Mouse (Mus musculus): ENCODE measurements around the gene Tnfaip8l3.
"Not testable (repeated sequence)": the region's sequence is repeated elsewhere in the genome, so short reads cannot be mapped to it uniquely, and the experiment has no call there.

Tnfaip8l3 gene

DNA sequence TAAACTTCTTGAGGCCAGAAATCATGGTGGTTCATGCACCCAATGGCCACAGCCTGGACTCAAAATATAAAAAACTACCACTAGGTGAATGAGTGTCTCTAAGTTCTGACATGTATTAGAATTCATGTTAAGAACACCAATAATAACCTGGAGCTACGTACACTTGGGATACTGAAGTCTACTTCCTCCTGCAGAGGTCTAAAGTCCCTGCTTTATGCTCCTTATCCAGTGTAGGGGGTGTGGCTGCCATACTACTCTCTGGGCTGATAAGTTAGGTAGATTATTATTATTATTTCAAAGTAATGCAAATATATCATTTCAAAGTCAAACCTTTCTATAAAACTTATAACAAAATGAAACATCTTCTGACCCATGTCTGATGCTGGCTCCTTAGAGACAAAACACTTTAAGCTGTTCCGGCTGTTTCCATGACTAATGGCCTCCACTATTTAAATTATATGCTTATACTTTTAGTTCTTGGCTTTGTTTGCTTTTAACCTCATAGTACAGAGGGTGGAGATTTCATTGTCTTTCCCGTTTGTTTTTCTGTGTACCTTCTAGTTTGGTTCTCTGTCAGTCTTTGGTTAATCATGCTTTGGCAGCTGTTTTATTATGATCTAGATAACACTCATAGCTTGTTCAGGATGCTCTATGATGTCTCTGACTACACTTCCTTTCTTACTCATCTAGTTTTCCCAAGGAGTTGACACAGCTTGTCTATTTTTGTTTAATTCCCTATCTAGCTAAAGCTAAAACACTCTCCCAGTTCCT is 16.7 kb downstream of the Tnfaip8l3 start:
- no peaks in the 10 kb centered on the region for H3K36me3 ChIP-seq (ENCODE audit: control insufficient read depth, insufficient read depth, low read length, poor library complexity, severe bottlenecking)
- no peaks in the 10 kb centered on the region for H3K27me3 ChIP-seq (ENCODE audit: control insufficient read depth, insufficient read depth, low read length, poor library complexity, severe bottlenecking)
- DNase-seq (ENCODE audit: low read depth, low spot score), result no peak

DNA sequence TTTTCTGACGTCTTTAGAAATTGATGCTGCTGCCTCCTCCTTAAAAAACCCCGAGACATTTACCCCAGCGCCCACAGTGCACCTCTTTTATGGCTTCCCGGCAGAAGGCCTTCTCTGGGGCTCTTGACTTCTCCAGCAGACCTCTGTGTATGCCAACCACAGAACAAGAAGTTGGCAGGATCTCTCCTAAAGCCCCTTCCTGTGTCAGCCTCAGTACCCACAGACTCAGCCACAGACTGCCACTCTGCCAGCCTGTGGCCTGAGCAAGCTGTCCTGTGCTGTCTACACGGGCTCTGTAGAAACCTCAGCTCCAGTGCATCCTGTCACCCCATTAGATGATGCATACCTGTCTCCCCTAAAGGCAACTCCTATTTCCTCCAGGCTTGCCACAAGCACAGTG is 19.2 kb downstream of the Tnfaip8l3 start:
- Histone ChIP-seq H3K27me3 (ENCODE audit: control insufficient read depth, insufficient read depth, low read length, poor library complexity, severe bottlenecking) (no peaks in the 10 kb centered on the region), H3K36me3 (ENCODE audit: control insufficient read depth, insufficient read depth, low read length, poor library complexity, severe bottlenecking) (no peaks in the 10 kb centered on the region)
- no peak for DNase-seq (ENCODE audit: low read depth, low spot score)

DNA sequence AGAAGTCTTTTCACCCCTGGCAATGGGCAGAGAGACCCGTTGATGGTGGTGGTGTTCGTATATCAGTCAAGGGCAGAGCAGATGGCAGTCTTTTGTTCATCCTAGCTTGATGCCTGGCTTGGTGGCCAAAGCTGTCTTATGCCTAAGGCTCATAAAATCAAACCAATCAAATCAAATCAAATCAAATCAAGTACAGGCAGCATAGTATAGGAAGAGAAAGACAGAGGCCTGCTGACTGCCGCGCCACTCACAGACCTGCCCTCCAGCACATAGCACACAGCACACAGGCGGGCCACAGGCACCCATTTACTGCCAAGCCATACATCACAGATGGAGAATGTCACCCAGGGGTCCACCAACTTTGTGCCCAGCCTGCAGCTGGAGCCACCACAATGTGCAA is 25.1 kb downstream of the Tnfaip8l3 start:
- no peak for DNase-seq (ENCODE audit: low read depth, low spot score)
- no peaks in the 10 kb centered on the region for H3K27me3 ChIP-seq (ENCODE audit: control insufficient read depth, insufficient read depth, low read length, poor library complexity, severe bottlenecking)
- no peaks in the 10 kb centered on the region for H3K36me3 ChIP-seq (ENCODE audit: control insufficient read depth, insufficient read depth, low read length, poor library complexity, severe bottlenecking)

DNA sequence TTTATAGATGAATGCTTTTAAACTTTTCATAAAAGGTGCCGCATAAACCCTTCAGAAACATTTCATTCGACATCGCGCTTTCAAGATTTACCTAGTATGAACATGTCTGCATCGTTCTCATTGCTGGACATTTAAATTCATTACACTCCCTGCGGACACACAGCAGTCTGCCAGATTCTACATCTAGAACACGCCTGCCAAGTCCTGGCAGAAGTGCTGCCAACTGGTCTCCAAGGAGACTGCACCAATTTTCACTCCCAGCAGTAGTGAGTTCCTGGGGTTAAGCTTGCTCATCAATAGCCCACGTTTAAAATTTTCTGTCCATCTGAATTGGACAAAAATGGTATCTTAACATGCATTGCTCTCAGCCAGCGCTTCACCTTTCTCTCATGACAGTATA is 30.5 kb downstream of the Tnfaip8l3 start:
- no peaks in the 10 kb centered on the region for H3K36me3 ChIP-seq (ENCODE audit: control insufficient read depth, insufficient read depth, low read length, poor library complexity, severe bottlenecking)
- H3K27me3 ChIP-seq (ENCODE audit: control insufficient read depth, insufficient read depth, low read length, poor library complexity, severe bottlenecking), result no peaks in the 10 kb centered on the region
- DNase-seq (ENCODE audit: low read depth, low spot score), result no peak

DNA sequence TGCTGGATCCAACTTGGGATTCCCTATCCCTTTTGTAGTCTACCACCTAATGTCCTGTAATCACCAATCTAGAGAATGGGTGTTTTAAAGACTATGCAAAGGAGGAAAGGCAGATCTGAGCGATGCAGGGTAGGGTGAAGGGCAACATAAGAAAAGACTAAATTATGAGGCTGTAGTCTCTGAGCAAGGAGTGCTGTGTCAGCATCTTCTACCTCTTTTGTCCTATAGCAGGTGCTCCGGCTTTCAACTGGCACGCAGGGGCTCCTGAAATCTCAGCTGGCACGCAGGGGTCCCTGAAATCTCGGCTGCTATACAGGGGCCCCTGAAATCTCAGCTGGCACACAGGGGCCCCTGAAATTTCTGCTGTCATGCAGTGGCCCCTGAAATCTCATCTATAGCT is 33.5 kb downstream of the Tnfaip8l3 start:
- Histone ChIP-seq H3K27me3 (ENCODE audit: control insufficient read depth, insufficient read depth, low read length, poor library complexity, severe bottlenecking) (no peaks in the 10 kb centered on the region), H3K36me3 (ENCODE audit: control insufficient read depth, insufficient read depth, low read length, poor library complexity, severe bottlenecking) (no peaks in the 10 kb centered on the region)
- no peak for DNase-seq (ENCODE audit: low read depth, low spot score)

DNA sequence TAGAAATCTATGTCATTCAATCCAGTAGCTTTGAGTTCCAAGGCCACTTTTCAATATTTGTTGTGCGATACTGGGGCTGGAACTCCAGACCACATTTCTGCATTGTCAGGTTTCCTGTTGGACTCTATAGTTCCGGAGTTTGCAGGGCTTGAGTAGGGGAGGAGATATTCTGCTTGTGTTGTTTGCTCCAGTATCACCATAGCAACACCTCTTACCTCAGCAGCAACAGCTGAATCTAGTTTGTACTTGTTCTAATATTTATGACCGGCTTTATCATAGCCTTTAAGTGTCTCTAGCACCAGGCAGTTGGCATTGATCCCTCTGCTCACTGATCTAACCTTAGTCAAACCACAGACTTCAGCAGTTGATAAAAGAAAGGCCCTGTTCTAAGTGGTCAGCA is 45.4 kb downstream of the Tnfaip8l3 start:
- DNase-seq (ENCODE audit: low read depth, low spot score), result no peak
- Histone ChIP-seq H3K36me3 (ENCODE audit: control insufficient read depth, insufficient read depth, low read length, poor library complexity, severe bottlenecking) (no peaks in the 10 kb centered on the region), H3K27me3 (ENCODE audit: control insufficient read depth, insufficient read depth, low read length, poor library complexity, severe bottlenecking) (no peaks in the 10 kb centered on the region)

DNA sequence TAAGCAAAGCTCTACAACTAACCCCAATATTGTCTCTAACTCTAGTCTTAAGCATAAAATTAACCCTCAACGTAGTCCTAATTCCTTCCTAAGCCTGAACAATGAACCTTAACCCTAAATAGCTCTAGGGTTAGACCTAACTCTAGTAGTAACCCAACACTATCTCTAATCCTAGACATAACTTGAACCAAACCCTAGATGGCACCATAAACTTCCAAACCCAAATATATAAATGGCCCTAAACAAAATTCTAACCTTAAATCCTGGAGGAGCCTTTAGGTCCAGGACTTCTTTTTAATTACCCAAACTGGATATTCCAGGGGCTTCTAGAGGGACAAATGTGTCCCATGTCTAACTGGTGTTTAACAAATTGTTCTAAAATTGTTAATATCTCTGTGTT is 73.7 kb downstream of the Tnfaip8l3 start:
- Histone ChIP-seq H3K36me3 (ENCODE audit: control insufficient read depth, insufficient read depth, low read length, poor library complexity, severe bottlenecking) (no peaks in the 10 kb centered on the region), H3K27me3 (ENCODE audit: control insufficient read depth, insufficient read depth, low read length, poor library complexity, severe bottlenecking) (no peaks in the 10 kb centered on the region)
- DNase-seq (ENCODE audit: low read depth, low spot score), result no peak

DNA sequence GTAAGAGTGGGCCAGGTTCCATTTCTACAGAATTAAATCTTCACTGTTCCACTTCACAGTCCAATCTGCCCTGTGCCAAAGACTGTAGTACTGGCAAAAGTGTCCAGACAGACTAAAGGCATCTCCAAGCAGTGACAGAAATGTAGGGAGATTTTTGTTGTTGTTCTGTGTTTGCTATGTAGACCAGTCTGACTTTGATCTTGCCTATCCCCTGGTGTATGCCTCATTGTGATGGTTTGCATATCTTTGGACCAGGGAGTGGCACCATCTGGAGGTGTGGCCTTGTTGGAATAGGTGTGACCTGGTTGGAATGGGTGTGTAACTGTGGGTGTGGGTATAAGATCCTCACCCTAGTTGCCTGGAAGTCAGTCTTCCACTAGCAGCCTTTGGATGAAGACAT is 75.6 kb downstream of the Tnfaip8l3 start:
- H3K27me3 ChIP-seq (ENCODE audit: control insufficient read depth, insufficient read depth, low read length, poor library complexity, severe bottlenecking); H3K36me3 ChIP-seq (ENCODE audit: control insufficient read depth, insufficient read depth, low read length, poor library complexity, severe bottlenecking); DNase-seq (ENCODE audit: low read depth, low spot score): not testable (repeated sequence)

DNA sequence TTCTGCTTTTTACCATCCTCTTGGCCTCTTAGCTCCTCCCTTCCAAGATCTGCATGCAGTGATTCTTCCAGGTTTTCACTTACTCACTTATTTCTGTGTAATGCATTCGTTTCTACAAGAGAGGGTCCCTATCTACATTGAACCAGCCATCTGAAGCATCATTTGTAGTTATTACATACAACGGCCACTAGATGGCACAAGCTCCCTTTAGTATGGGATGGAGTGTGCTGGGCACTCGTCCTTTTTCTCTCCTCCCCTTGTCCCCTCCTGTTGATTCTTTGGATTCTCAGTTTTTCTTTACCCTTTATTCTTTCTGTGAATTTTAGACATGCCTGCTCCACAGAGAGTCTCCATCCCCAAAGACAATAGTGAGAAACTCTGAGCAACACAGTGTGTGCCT is 77.3 kb downstream of the Tnfaip8l3 start:
- Histone ChIP-seq H3K27me3 (ENCODE audit: control insufficient read depth, insufficient read depth, low read length, poor library complexity, severe bottlenecking) (no peaks in the 10 kb centered on the region), H3K36me3 (ENCODE audit: control insufficient read depth, insufficient read depth, low read length, poor library complexity, severe bottlenecking) (no peaks in the 10 kb centered on the region)
- DNase-seq (ENCODE audit: low read depth, low spot score), result peak; percentile 47

DNA sequence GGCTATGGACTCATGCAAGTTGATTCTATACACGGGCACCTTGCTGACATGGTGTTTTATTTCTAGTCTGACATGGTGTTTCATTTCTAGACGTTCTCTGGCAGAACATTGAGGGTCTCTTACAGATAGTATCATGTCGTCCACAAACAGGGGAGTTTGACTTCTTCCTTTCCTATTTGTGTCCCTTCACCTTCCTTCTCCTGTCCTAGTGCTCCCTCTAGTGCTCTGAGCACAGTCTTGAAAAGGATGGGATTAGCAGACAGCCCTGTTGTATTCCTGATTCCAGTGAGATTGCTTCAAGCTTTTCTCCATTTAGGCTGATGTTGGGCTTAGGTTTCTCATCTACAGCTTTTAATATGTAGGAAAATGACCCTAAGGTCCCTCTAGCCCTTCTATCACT is 81.2 kb downstream of the Tnfaip8l3 start:
- Histone ChIP-seq H3K36me3 (ENCODE audit: control insufficient read depth, insufficient read depth, low read length, poor library complexity, severe bottlenecking) (no peaks in the 10 kb centered on the region), H3K27me3 (ENCODE audit: control insufficient read depth, insufficient read depth, low read length, poor library complexity, severe bottlenecking) (no peaks in the 10 kb centered on the region)
- DNase-seq (ENCODE audit: low read depth, low spot score), result no peak

DNA sequence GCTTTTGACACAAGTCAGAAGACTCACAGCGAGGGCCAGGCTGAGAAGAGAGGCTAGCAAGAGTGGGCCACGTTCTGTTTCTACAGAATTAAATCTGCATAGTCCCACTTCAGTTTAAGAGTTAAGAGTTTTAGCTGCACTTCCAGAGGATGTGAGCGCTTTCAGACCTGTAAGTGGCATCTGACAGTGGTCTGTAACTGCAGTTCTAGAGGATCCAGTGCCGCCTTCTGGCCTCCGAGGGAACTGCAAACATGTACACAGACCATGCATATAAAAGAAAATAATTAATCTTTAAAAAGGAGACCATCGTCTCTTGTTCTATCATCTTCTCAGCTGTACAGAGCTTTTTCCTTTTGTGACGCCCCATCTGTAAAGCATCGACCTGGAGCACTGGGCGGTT is 83.3 kb downstream of the Tnfaip8l3 start:
- no peaks in the 10 kb centered on the region for H3K27me3 ChIP-seq (ENCODE audit: control insufficient read depth, insufficient read depth, low read length, poor library complexity, severe bottlenecking)
- peak; percentile 11 for DNase-seq (ENCODE audit: low read depth, low spot score)
- no peaks in the 10 kb centered on the region for H3K36me3 ChIP-seq (ENCODE audit: control insufficient read depth, insufficient read depth, low read length, poor library complexity, severe bottlenecking)

DNA sequence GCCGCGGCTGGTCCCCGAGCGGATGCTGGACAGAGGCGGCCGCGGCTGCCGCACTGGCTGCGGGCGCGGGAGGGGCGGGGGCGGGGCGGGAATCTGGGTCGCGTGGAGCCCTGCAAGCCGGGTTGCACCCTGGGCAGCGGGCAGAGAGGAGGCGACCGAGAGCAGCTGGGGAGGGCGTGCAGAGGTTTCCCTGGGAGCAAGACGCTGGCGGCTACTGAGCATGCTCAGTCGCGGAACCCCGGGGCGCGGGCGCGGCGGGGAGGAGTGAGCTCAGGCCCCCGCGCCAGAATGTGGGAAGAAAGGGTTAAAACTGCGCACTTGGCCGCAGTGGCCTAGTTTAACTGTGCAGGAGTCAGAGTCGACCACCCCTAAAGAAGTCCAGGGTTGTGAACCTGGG is 93.1 kb downstream of the Tnfaip8l3 start, which contains the start of gene Elmod1:
TSS of gene Elmod1 (minus strand) at position 180 of the 397 bp plus-strand sequence.
- H3K27me3 ChIP-seq (ENCODE audit: control insufficient read depth, insufficient read depth, low read length, poor library complexity, severe bottlenecking), result no peaks in the 10 kb centered on the region; the same call in 1 of the 2 replicates
- no peaks in the 10 kb centered on the region for H3K36me3 ChIP-seq (ENCODE audit: control insufficient read depth, insufficient read depth, low read length, poor library complexity, severe bottlenecking)
- DNase-seq (ENCODE audit: low read depth, low spot score), result no peak

DNA sequence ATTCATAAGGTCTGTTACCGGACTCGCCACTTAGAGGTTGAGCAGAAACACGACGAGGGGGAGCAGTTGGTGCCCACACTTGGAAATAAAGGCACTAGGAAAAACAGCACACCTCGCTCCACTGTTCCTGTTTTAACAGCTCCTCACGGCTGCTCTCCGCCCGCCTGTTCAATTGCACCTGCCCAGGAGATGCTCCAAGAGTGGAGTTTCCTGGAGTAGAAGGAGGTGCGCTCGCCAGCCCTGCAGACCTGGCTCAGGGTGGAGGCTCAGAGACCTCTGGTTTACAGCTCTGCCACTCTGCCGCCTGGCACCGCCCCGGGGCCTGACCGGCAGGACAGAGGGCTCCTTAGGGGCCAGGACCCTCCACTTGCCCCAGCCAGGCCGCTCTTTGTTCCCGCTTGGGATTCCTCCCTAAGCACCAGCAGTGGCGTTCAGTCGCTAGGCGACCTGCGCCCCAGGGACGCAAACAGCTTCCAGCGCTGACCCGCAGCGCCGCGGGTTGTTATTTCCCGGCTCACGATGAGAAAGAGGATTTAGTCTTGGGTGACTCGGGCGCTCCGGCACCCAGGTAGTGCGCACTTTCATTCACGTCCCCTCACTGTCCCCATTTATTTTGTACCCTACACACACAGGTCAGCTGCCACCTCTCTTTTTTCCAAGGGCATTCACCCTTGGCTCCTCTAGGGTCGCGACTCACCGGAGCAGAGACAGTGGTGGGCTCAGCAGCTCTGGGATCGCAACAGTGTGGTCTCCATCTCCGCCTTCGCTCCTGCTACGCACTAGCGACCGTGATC is 93.7 kb downstream of the Tnfaip8l3 start:
- Histone ChIP-seq H3K27me3 (ENCODE audit: control insufficient read depth, insufficient read depth, low read length, poor library complexity, severe bottlenecking) (no peaks in the 10 kb centered on the region; the same call in 1 of the 2 replicates), H3K36me3 (ENCODE audit: control insufficient read depth, insufficient read depth, low read length, poor library complexity, severe bottlenecking) (no peaks in the 10 kb centered on the region)
- DNase-seq (ENCODE audit: low read depth, low spot score), result no peak

DNA sequence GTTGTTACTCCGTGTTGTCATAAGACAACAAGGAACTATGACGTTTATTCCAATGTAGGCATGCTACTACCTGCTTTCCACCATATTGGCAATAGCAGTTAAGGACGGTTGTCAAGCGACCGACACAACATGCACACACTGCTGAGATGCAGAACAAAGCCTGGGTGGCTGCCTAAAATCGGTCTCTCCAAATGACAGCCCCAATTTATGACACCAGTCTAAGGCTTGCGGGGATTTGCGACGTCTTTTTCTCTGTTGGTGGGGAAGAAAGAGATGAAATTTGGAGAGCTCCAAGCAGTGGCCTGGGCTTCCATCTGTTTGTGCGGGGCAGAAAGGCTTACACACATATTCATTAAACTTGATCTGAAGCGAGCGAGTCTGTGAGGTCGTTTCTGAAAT is 94.3 kb downstream of the Tnfaip8l3 start:
- DNase-seq (ENCODE audit: low read depth, low spot score), result no peak
- no peaks in the 10 kb centered on the region; the same call in 1 of the 2 replicates for H3K27me3 ChIP-seq (ENCODE audit: control insufficient read depth, insufficient read depth, low read length, poor library complexity, severe bottlenecking)
- H3K36me3 ChIP-seq (ENCODE audit: control insufficient read depth, insufficient read depth, low read length, poor library complexity, severe bottlenecking), result no peaks in the 10 kb centered on the region

All from splenic B cell, adult 2 months (primary cell).